Mouse (Mus musculus) common myeloid progenitor, adult 5-6 weeks (primary cell): Measurements from ENCODE around the gene Max. TPM values are rescaled to one million over a fixed set of nuclear protein-coding genes. Genes with fewer than 3 reads are reported as not detected.

Experiments
- ATAC-seq: replicated peaks from 2 replicates; pipeline ENCODE4 v1.8.0; 2016; ENCODE audit warnings: low read depth, mild to moderate bottlenecking, moderate TSS enrichment, inconsistent platforms; ENCODE audit not compliant: poor library complexity, severe bottlenecking
- total RNA-seq: library from RNA; stranded (forward); fragments of 200-1000, 187-1606 nt; gene quantifications from 2 replicates; pipeline ENCODE4 v1.2.3, GENCODE M21; 2017

The Max gene
- total RNA-seq, 1 experiment from 2014 or later: 89.2 TPM

GRCm38 (mm10) chr12:76926338-76926945, 35.6 kb downstream of the Max start:
- no peak for ATAC-seq

- peak; percentile 85 for ATAC-seq
Observed at GRCm38 (mm10) chr12:76924904-76925604, 36.9 kb downstream of the Max start.

- no peak for ATAC-seq
Observed at GRCm38 (mm10) chr12:76923118-76923517, 38.9 kb downstream of the Max start.

DNA sequence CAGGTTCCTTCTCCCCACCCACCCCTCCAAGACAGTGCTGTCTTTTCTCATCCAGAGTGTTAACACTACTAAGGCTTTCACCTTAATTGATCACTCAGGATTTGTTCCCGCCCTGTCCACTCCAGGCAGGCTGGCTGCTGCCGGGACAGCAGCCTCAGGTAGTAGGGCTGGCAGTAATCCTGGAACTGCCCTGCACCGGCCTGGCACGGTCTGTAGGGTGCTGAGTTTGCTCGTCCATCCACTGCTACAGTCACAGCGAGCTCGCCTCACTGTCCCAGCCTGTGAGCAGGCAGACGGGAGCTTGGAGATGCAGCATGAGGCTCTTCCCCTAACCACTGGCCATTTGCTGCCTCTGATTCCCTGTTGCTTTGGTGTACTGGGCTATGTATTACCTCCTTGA, 41.0 kb downstream of the Max start:
- no peak for ATAC-seq

DNA sequence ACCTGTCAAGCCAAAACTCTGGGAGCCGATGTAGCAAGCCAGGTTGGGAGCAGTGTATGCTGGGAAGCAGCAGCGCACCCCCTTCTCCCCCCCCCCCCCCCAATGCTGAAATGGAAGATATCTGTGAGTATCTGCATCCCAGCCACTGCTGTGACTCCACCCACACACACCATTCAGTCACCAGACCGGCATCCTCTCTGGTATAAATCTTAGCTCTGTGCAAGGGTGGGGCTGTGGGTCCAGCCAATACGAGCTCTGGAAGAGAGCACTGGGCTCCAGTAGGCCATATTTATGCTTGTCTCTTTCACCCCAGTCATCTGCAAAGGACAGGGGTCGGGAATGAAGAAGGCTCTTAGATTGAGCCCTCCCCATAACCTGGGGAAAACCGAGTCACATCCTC, 41.6 kb downstream of the Max start:
- no peak for ATAC-seq

- no peak for ATAC-seq
Observed at GRCm38 (mm10) chr12:76918855-76919254, 43.1 kb downstream of the Max start.

GRCm38 (mm10) chr12:76918113-76918512, 43.9 kb downstream of the Max start:
- no peak for ATAC-seq

DNA sequence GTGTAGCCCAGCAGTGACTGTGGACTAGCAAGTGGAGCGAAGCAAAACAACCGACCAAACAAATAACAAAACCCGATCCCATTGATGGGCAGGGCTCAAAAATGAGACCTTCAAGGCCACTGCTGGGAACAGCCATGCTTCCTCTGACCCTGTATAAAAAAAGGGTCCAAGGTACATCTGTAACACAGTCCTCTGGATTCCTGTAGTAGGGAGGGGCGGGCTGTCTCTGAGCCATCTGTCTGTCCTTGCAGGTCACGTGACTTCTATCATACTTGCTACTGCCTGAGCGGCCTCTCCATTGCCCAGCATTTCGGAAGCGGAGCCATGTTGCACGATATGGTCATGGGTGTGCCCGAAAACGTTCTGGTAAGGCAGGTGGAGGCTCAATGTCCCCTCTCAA, 45.8 kb downstream of the Max start:
- no peak for ATAC-seq

DNA sequence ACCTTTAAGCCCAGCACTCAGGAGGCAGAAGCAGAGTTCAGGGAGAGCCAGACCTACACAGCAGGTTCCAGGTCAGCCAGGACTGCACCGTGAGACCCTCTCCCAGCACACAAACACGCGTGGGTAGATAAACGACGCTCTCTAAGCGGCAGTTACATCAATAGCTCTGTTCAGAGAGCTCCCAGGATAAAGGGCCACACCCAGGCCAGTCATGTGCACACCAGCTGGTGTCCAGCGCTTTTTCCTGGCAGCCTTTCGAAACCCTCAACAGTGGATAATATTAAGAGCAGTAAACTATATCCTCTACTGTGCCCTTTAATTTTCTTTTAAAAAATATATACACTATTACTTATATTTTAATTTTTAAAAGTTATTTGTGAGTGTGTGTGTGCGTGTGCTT, 49.8 kb downstream of the Max start:
- ATAC-seq: no peak

DNA sequence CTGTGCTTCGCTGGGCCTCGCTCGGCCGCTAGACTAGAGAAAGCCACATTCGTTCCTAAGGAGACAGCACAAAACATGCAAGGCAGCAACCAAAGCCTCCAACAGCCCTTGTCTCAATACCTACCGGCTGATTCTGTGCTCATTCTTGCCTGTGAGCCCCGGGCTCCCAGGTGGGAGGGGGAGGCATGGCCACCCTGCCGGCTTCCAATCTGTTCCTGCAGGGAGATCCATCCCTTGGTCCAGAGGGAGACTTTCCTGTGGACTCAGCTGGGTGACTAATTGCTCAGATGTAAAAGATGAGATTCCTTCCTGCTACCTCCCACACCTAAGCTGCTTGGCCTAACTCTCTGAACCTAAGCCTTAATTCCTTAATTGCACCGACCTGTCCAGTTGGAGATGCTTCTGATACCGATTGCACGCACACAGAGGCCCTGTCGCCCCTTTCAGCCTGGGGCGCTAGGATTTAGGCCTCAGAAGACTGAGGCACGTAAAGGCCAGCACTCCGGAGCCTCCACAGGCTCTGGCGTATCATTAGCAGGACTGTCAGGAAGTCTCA, 50.8 kb downstream of the Max start:
- no peak for ATAC-seq

- ATAC-seq: no peak
Observed at GRCm38 (mm10) chr12:76910258-76910940, 51.6 kb downstream of the Max start.

- peak; percentile 74 for ATAC-seq
Observed at GRCm38 (mm10) chr12:76909218-76909617, 52.8 kb downstream of the Max start.

DNA sequence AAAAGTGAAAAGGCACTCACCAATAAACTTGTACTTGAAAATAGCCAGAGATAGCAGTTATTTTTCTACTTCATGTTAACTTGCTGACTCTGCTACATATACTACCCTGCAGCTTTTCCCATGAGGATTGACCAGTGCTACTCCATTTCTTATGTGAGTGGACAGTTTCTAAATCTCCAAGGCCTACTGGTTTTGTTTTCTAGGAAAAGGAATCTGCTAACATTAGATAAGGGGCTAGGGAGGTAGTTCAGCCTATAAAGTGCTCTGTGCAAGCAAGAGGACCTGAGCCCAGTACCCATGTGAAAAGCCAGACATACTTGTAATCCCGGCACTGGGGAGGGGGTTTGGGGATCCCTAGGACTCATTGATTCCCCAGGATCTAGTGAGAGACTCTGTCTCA, 55.7 kb downstream of the Max start:
- no peak for ATAC-seq

DNA sequence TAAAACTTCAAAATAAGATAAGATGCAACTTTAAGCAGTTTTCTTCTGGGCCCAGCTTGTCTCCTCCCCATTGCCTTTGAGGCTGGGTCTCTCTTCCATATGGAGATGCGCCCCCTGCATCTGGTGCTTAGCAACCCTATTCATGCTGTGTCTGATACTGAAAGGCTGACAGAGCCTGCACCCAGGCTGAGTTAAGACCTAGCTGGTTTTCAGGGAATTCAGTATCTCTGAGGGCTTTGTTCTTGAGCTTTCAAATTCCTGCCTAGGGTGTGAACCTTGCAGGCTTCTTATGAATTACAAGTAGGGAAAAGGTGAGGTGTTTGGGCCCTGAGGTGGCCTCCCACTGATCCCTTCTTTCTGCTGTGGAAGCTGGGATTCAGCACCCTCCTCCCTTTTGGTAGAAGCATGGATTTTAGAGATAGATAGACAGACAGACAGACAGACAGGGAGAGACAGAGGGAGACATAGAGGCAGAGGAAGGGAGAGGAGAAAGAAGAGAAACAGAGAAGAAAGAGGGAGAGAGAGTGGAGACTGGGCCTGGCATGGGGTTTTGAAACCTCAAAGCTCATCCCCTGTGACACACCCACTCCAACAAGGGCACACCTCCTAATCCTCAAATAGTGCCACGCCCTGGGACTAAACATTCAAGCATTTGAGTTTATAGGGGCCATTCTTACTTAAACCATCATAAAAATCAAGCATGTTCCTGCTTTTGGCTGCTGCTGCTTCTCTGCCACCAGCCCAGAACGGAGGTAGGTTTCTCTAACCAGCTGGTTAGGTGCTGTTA, 60.3 kb downstream of the Max start:
- ATAC-seq: no peak

GRCm38 (mm10) chr12:76899261-76899975, 62.6 kb downstream of the Max start:
- ATAC-seq: no peak

DNA sequence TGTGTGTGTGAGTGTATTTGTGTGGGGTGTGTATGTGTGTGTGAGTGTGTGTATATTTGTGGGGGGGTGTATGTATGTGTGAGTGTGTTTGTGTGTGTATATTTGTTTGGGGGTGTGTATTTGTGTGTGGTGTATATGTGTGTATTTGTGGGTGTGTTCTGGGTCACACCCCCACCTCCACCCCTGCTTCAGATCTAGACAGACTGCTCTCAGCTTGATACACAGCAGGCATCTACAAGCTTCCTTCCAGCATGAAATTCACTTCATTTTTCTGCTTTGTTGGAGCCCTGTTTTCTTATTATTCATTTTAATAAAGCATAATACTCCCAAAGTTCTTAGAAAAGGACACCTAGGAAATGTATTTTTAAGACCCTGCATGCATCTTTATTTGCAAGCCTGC, 63.9 kb downstream of the Max start:
- no peak for ATAC-seq

DNA sequence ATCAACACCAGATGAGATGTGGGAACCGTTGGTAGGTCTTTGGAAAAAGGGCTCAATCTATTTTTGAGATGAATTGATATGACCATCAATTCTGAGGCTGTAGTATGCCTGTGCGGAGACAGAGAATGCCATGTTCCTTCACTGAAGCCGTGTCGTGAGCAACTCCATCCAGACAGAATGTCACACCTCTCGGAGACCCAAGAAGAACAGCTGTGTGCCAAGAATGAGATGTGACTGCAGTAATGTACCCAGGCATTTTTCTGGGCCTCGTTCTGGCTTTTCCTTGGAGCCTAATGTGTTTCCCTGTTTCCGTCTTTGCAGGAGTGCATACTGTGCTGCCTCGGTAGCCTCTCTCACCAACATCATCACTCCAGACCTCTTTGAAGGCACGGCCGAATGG, 65.0 kb downstream of the Max start:
- ATAC-seq: no peak

GRCm38 (mm10) chr12:76896566-76896965, 65.4 kb downstream of the Max start:
- no peak for ATAC-seq

- no peak for ATAC-seq
Observed at GRCm38 (mm10) chr12:76895777-76896176, 66.2 kb downstream of the Max start.
